Mouse (Mus musculus) megakaryocyte, embryonic 14.5 days (primary cell): ENCODE measurements around the gene Arhgap24.

Source experiments
- FLI1 ChIP-seq: IDR thresholded peaks from 2 replicates; pipeline ENCODE4 v1.6.1; 2012; ENCODE audit warnings: low read length, inconsistent platforms, mixed read lengths
- GATA1 ChIP-seq: IDR thresholded peaks from 3 replicates; pipeline ENCODE4 v1.6.1; 2012; ENCODE audit warnings: mixed read lengths, low read length, inconsistent platforms, borderline replicate concordance

DNA sequence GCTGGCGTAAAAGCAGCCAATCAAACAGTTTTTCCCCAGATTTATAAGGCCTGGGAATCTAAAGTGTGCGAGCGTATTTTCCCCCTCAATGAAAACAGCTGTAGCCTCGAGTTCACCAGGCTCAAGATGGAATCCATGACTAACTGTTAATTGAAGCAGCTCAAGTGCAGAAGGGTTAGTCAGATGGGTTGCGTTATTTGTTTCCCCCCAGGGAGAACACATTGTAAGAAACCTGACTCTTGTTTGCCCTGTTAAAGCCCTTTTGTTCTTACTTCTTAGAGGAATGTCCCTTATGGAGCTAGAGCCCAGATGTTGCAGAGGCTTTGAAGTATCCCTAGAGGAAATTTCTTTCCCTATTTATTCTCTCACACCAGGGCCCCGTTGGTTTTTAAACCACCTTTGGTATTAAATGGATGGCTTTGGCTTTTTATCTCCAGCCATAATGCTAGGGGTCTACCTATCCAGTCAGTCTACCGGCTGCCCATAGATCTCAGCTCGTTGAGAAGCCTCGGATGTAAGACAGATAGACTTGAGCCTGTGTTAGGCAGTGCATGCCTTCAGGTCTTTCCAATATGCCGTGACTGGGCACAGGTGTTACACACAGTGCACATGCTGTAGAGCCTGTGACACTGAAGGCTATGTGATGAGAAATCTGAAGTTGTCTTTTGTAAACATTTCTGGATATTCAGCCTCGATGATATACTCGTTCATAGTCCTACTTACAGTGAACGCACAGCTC is 184.0 kb downstream of the Arhgap24 start:
- no peak for TF ChIP-seq GATA1
- no peak for TF ChIP-seq FLI1
